Mouse (Mus musculus) E14TG2a.4 (cell line): ENCODE measurements around the gene Spats2.
A peak's percentile ranks its signal among the peaks of the same experiment; 100 is the strongest.
"Not testable (repeated sequence)": the region's sequence is repeated elsewhere in the genome, so short reads cannot be mapped to it uniquely, and the experiment has no call there.

Experiments
- H3K27me3 ChIP-seq: 2 replicates; pipeline ENCODE4 v1.6.1; 2014; ENCODE audit warnings: low read length, control low read depth; ENCODE audit not compliant: insufficient read depth
- H3K36me3 ChIP-seq: 2 replicates; pipeline ENCODE4 v1.6.1; 2014; ENCODE audit warnings: low read length, control low read depth; ENCODE audit not compliant: insufficient read depth
- H3K4me1 ChIP-seq: replicated peaks from 2 replicates; pipeline ENCODE4 v1.6.1; 2014; ENCODE audit warnings: low read depth, low read length, control low read depth
- H3K4me3 ChIP-seq: replicated peaks from 2 replicates; pipeline ENCODE4 v1.5.1; 2014; ENCODE audit warnings: mild to moderate bottlenecking, low read length
- H3K9me3 ChIP-seq: 2 replicates; pipeline ENCODE4 v1.6.1; 2014; ENCODE audit warnings: low read length, control low read depth
- CTCF ChIP-seq: conservative IDR thresholded peaks from 2 replicates; pipeline ENCODE4 v1.5.1; 2014; ENCODE audit warnings: low read length
- NANOG ChIP-seq: IDR thresholded peaks from 2 replicates; pipeline ENCODE4 v1.6.1; 2014; ENCODE audit warnings: borderline replicate concordance, low read length, mixed read lengths
- POU5F1 ChIP-seq: IDR thresholded peaks from 2 replicates; pipeline ENCODE4 v1.6.1; 2014; ENCODE audit warnings: low read length, borderline replicate concordance

The Spats2 gene

GRCm38 (mm10) chr15:99125711-99126080 lies at the start of gene Spats2:
Spats2 (plus strand) TSS chr15:99125916.
- TF ChIP-seq NANOG (no peak), CTCF (no peak), POU5F1 (no peak)
- Histone ChIP-seq H3K4me3 (peak within 1 kb of the TSS; percentile 85), H3K36me3 (peaks cover 4% of the 10 kb centered on the region; the same call in 1 of the 2 replicates), H3K4me1 (peaks cover 70% of the 10 kb centered on the region), H3K9me3 (no peaks in the 10 kb centered on the region), H3K27me3 (no peaks in the 10 kb centered on the region)

GRCm38 (mm10) chr15:99076011-99076410 lies 49.7 kb upstream of the Spats2 start:
- peak overlapping the region; percentile 95; the same call in 1 of the 2 replicates for H3K4me3 ChIP-seq
- not testable (repeated sequence) for H3K27me3 ChIP-seq, H3K9me3 ChIP-seq
- peaks cover 20% of the 10 kb centered on the region for H3K4me1 ChIP-seq
- H3K36me3 ChIP-seq: peaks cover 49% of the 10 kb centered on the region

GRCm38 (mm10) chr15:99078181-99078910 lies 47.4 kb upstream of the Spats2 start:
- no peaks in the 10 kb centered on the region for H3K9me3 ChIP-seq
- H3K36me3 ChIP-seq: peaks cover 72% of the 10 kb centered on the region
- H3K4me3 ChIP-seq: no peak overlapping the region
- H3K4me1 ChIP-seq: peaks cover 39% of the 10 kb centered on the region
- no peaks in the 10 kb centered on the region for H3K27me3 ChIP-seq
- TF ChIP-seq NANOG: no peak
- TF ChIP-seq CTCF: no peak
- TF ChIP-seq POU5F1: no peak

GRCm38 (mm10) chr15:99079804-99080203 lies 45.9 kb upstream of the Spats2 start:
- Histone ChIP-seq H3K27me3 (no peaks in the 10 kb centered on the region), H3K4me1 (peaks cover 42% of the 10 kb centered on the region), H3K4me3 (no peak overlapping the region), H3K9me3 (peaks cover 6% of the 10 kb centered on the region), H3K36me3 (peaks cover 82% of the 10 kb centered on the region)
- TF ChIP-seq CTCF: no peak

GRCm38 (mm10) chr15:99082322-99082721 lies 43.4 kb upstream of the Spats2 start:
- Histone ChIP-seq H3K4me1 (peaks cover 37% of the 10 kb centered on the region), H3K9me3 (peaks cover 6% of the 10 kb centered on the region), H3K4me3 (no peak overlapping the region), H3K36me3 (peaks cover 67% of the 10 kb centered on the region), H3K27me3 (peaks cover 20% of the 10 kb centered on the region)
- TF ChIP-seq POU5F1: no peak
- no peak for TF ChIP-seq CTCF
- no peak for TF ChIP-seq NANOG

GRCm38 (mm10) chr15:99082840-99083239 lies 42.9 kb upstream of the Spats2 start:
- peaks cover 32% of the 10 kb centered on the region for H3K4me1 ChIP-seq
- peaks cover 62% of the 10 kb centered on the region for H3K36me3 ChIP-seq
- peaks cover 25% of the 10 kb centered on the region for H3K27me3 ChIP-seq

GRCm38 (mm10) chr15:99083258-99083657 lies 42.5 kb upstream of the Spats2 start:
- H3K9me3 ChIP-seq: peaks cover 6% of the 10 kb centered on the region
- H3K4me3 ChIP-seq: no peak overlapping the region
- TF ChIP-seq CTCF: peak; percentile 40
- TF ChIP-seq NANOG: no peak
- H3K27me3 ChIP-seq: peaks cover 30% of the 10 kb centered on the region
- H3K36me3 ChIP-seq: peaks cover 57% of the 10 kb centered on the region
- H3K4me1 ChIP-seq: peaks cover 32% of the 10 kb centered on the region

More at GRCm38 (mm10) chr15:99082840-99083239, 42.9 kb upstream of the Spats2 start:
- no peak for TF ChIP-seq CTCF
- no peak for TF ChIP-seq POU5F1
- no peak for TF ChIP-seq NANOG
- H3K9me3 ChIP-seq: peaks cover 6% of the 10 kb centered on the region
- H3K4me3 ChIP-seq: no peak overlapping the region

GRCm38 (mm10) chr15:99083867-99084557 lies 41.7 kb upstream of the Spats2 start:
- H3K9me3 ChIP-seq: peaks cover 6% of the 10 kb centered on the region
- H3K4me3 ChIP-seq: 0 out of 2 replicates have a peak overlapping the region, but pooled peaks have one; percentile 35
- peaks cover 50% of the 10 kb centered on the region for H3K36me3 ChIP-seq
- H3K4me1 ChIP-seq: peaks cover 38% of the 10 kb centered on the region
- peaks cover 36% of the 10 kb centered on the region for H3K27me3 ChIP-seq
- TF ChIP-seq POU5F1 (no peak), NANOG (no peak), CTCF (no peak)

GRCm38 (mm10) chr15:99084618-99085017 lies 41.1 kb upstream of the Spats2 start:
- TF ChIP-seq NANOG: no peak
- TF ChIP-seq POU5F1: no peak
- no peak for TF ChIP-seq CTCF
- peaks cover 47% of the 10 kb centered on the region for H3K36me3 ChIP-seq
- peaks cover 6% of the 10 kb centered on the region for H3K9me3 ChIP-seq
- H3K27me3 ChIP-seq: peaks cover 42% of the 10 kb centered on the region
- H3K4me3 ChIP-seq: 0 out of 2 replicates have a peak overlapping the region, but pooled peaks have one; percentile 35
- H3K4me1 ChIP-seq: peaks cover 41% of the 10 kb centered on the region
